ENCODE assay signal across 8 mouse cellular contexts in the genomic region with DNA sequence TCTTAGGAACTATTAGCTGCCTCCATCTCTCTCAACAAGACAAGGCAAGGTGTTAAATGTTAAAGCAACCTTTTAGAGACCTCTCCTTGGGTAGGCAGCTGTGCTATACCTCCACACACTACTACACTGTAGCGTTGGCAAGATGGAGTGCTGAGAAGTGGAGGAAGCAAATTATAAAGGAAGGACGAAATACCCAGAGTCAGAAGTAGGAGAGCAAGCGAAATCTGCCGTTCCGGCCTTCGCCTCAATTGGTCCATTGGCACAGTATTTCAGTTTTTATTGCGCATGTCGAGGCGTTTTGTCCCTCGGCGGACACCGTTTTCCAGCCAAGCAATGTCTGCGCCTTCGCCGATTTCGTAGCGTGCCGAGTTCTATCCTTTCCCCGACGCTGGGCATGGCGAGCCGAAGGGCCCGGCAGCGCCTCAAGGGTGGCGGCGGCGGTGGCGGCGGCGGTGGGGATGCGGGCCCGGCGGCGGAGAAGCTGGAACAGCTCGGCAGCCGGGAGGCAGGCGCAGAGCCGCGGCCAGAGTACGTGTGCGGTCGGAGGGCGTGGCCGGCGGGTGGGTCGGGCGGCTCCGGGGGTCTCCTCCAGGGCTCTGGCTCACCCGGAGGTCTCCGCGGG. TPM values are rescaled to one million over a fixed set of nuclear protein-coding genes. Genes with fewer than 3 reads are reported as not detected.
DNase-seq lines count a peak whose midpoint lies in the region; ATAC-seq lines count a peak whose summit lies in the region.

Alg9 (plus strand) TSS at position 29 of the 622 bp plus-strand sequence.
1110032A03Rik (minus strand) TSS at position 530 of the 622 bp plus-strand sequence.

- no peaks in the 10 kb centered on the region for H3K27me3 ChIP-seq in hindbrain, embryonic 13.5 days

- peak within 1 kb of the TSS; percentile 82 for H3K4me3 ChIP-seq in hindbrain, embryonic 13.5 days

- peak; percentile 80 for DNase-seq in Muller cell, postnatal 12 days (ENCODE audit: inconsistent ontology term)
- peak; percentile 96 to 97 for DNase-seq in cerebellum, postnatal 10 days
- DNase-seq in frontal cortex, postnatal 14 days (ENCODE audit: low spot score in 2 of 2), result peak; percentile 78 to 84
- peak; percentile 86 to 93 for DNase-seq in layer of hippocampus, postnatal 25 days (ENCODE audit: extremely low spot score in 1 of 2, low spot score in 1 of 2)
- peak; percentile 90 for DNase-seq in lung, postnatal 25 days (ENCODE audit: low spot score)
- DNase-seq in retina, embryonic 14.5 days (ENCODE audit: low spot score), result peak; percentile 89
- peak; percentile 95 for DNase-seq in thymus, postnatal 4 days

- H3K9ac ChIP-seq in hindbrain, embryonic 13.5 days, result peak within 1 kb of the TSS; percentile 93

- WGBS in hindbrain, embryonic 13.5 days, result under 1% methylated on average over 51 of the region's 51 CpGs

- ATAC-seq in hindbrain, embryonic 13.5 days (ENCODE audit: low FRiP score), result peak; percentile 88

- H3K36me3 ChIP-seq in hindbrain, embryonic 13.5 days, result peaks cover 32% of the 10 kb centered on the region

- peak within 1 kb of the TSS; percentile 93 for H3K27ac ChIP-seq in hindbrain, embryonic 13.5 days

- H3K4me2 ChIP-seq in hindbrain, embryonic 13.5 days, result peak within 1 kb of the TSS; percentile 71

- peaks cover 26% of the 10 kb centered on the region for H3K4me1 ChIP-seq in hindbrain, embryonic 13.5 days (replicated peaks)

- no peaks in the 10 kb centered on the region for H3K9me3 ChIP-seq in hindbrain, embryonic 13.5 days

RNA-seq across cellular contexts. Expression of gene Alg9, which starts in this region (rescaled TPM):
- polyA plus RNA-seq in hindbrain, embryonic 13.5 days (2015; fragmentation: Nextera tagmentation; extraction: Ambion mirVana), result 47.2 and 53.7 TPM in 2 replicates
- total RNA-seq in layer of hippocampus, postnatal 25 days (2021), result 10 to 100 TPM; 28.4 to 30.7 TPM

RNA-seq across cellular contexts. Expression of gene 1110032A03Rik, which starts in this region (rescaled TPM):
- 60.4 and 64.6 TPM in 2 replicates for polyA plus RNA-seq in hindbrain, embryonic 13.5 days (2015; fragmentation: Nextera tagmentation; extraction: Ambion mirVana)
- 10 to 100 TPM; 31.2 to 35.2 TPM for total RNA-seq in layer of hippocampus, postnatal 25 days (2021)

Comparison
In these comparisons a context has a peak if more than half of its experiments do, and no peak if none do; other contexts are left out.
1. Peak in every context shown above with its lines: DNase-seq, ATAC-seq, H3K4me3 ChIP-seq and H3K27ac ChIP-seq.